Mouse (Mus musculus): ENCODE results near the gene Zfand5.

- TF ChIP-seq MAFK (IDR thresholded peaks at IDR 0.05; ENCODE audit: insufficient read depth, low read depth, low read length) (no peak), ZC3H11A (IDR thresholded peaks at IDR 0.05; ENCODE audit: borderline replicate concordance, low read depth, low read length) (no peak), HCFC1 (IDR thresholded peaks at IDR 0.05; ENCODE audit: borderline replicate concordance, insufficient read depth, low read length) (no peak), CHD2 (IDR thresholded peaks at IDR 0.05; ENCODE audit: low read depth, low read length) (no peak), ZNF384 (IDR thresholded peaks at IDR 0.05; ENCODE audit: low read depth, low read length) (no peak)
Measured at GRCm38 (mm10) chr19:21286421-21287097, 14.5 kb downstream of the Zfand5 start.

All from ES-E14 (cell line).